Mouse (Mus musculus) kidney, adult 2 months (tissue): ENCODE measurements around the gene Gba2. TPM values are rescaled to one million over a fixed set of nuclear protein-coding genes. Genes with fewer than 3 reads are reported as not detected.
"Not testable (repeated sequence)": the region's sequence is repeated elsewhere in the genome, so short reads cannot be mapped to it uniquely, and the experiment has no call there.

Source experiments
- DNase-seq: peaks from one replicate; pipeline ENCODE4 v3.0.0; 2021
- H3K27ac ChIP-seq: fragments of 200-500 bp; 2 replicates; pipeline ENCODE4 v1.5.1; 2012; ENCODE audit warnings: low read depth, low read length, control low read depth, inconsistent platforms; ENCODE audit not compliant: insufficient read depth
- H3K27me3 ChIP-seq: fragments of 200-500 bp; replicated peaks from 2 replicates; pipeline ENCODE4 v1.6.1; 2012; ENCODE audit warnings: mild to moderate bottlenecking, moderate library complexity, low read length, inconsistent platforms; ENCODE audit not compliant: control insufficient read depth, insufficient read depth
- H3K36me3 ChIP-seq: fragments of 200-500 bp; 2 replicates; pipeline ENCODE4 v1.6.1; 2012; ENCODE audit warnings: mild to moderate bottlenecking, moderate library complexity, low read length, inconsistent platforms; ENCODE audit not compliant: control insufficient read depth, insufficient read depth
- H3K4me1 ChIP-seq: fragments of 200-500 bp; 2 replicates; pipeline ENCODE4 v1.6.1; 2011; ENCODE audit warnings: low read length; ENCODE audit not compliant: control insufficient read depth, insufficient read depth
- H3K4me3 ChIP-seq: fragments of 200-500 bp; 2 replicates; pipeline ENCODE4 v1.5.1; 2011; ENCODE audit warnings: mild to moderate bottlenecking, low read depth, low read length, control low read depth; ENCODE audit not compliant: insufficient read depth
- CTCF ChIP-seq: fragments of 200-500 bp; conservative IDR thresholded peaks from 2 replicates; pipeline ENCODE4 v1.5.1; 2011; ENCODE audit warnings: low read depth, mild to moderate bottlenecking, control low read depth, low read length, moderate library complexity, mixed read lengths; ENCODE audit not compliant: insufficient read depth, insufficient read length
- POLR2A ChIP-seq: fragments of 200-500 bp; IDR thresholded peaks from one replicate; pipeline ENCODE4 v1.6.1; 2011; ENCODE audit warnings: low read depth, low read length, control low read depth
- WGBS: fragments of 180-500 bp; shearing (Covaris S2); methylation state at CpG from one replicate; pipeline ENCODE4 v1.1.7; 2018; 5-methylcytosine and 5-hydroxymethylcytosine counted together
- polyA plus RNA-seq: library from polyadenylated mRNA; depleted of rRNA; stranded (reverse); fragments of >200 nt; gene quantifications from 2 replicates; pipeline ENCODE4 v1.2.3, GENCODE M21; 2012

Gba2 gene
- polyA plus RNA-seq, 1 experiment, result 12.2 TPM

DNA sequence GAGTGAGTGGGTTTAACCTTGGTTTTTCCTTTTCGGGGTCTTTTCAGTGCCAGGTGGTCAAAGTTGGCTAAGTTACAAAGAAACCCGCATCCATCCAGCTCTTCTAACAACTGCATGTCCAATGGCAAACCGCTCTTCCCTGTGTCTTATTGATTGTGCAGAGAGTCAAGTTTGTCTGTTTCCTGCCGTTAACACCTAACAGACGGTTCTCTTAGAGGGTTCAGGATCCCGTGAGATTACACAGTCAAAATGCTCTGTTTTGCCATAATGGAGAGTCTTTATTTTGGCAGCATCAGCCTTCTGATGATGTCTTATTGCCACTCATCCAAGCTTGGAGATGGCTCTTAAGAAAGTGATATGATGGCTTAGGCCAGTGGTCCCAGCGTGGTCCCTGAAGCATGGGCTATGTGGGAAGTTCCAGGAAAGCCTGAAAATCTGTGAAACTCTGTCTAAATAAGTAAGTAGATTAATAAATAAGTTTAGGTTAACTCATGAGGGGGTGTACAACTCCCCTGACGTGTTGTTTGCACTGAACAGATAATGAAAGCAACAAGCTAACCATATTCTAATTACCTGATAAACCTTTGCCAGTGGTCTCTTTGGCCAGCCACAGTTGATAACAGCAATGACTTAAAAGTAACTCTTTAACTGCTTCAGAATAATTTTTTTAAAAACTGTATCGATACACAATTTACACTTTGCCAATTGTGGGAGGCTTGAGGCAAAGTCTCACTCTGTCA is 21.7 kb upstream of the Gba2 start:
- WGBS, result 85% methylated on average over 9 of the region's 9 CpGs
- H3K4me1 ChIP-seq, result no peaks in the 10 kb centered on the region
- no peak overlapping the region for H3K4me3 ChIP-seq
- no peak for DNase-seq
- H3K36me3 ChIP-seq, result no peaks in the 10 kb centered on the region
- no peak overlapping the region for H3K27ac ChIP-seq
- H3K27me3 ChIP-seq, result no peaks in the 10 kb centered on the region
- TF ChIP-seq POLR2A (no peak), CTCF (no peak)

DNA sequence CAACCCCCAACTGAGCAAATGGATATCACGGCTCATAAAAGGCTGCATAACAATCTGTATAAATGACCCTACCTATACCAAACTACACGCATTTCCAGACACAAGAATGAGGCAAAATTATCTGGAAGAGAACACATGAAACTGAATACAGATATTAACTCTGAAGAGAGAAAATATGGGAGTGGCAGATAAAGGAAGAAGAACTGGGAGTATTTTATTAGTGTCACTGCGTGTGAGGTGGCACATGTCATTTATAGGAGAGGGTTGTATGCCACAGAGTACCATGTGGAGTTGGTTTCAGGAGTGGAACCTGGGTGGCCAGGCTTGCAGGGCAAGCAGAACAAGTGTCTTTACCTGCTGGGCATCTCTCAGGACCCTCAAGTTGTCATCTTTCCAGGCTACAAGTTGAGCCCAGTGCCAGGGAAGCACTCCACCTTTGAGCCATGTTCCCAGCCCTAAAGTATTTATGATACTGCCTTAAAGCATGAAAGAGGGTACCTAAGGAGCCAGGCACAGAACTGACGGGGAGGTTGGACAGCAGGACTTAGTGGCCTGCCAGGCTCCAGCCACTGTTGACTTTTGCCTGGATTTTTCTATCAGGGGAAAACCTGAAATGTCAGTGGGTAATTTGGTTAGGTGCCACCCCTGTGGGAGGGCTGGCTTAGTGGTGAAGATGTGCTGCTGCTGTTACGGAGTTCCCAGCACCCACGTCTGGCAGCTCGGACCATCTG is 20.1 kb upstream of the Gba2 start:
- Histone ChIP-seq H3K4me1 (no peaks in the 10 kb centered on the region), H3K27me3 (no peaks in the 10 kb centered on the region), H3K27ac (no peak overlapping the region), H3K4me3 (no peak overlapping the region), H3K36me3 (no peaks in the 10 kb centered on the region)
- TF ChIP-seq CTCF (no peak), POLR2A (no peak)
- DNase-seq, result no peak
- WGBS, result 87% methylated on average over 7 of the region's 7 CpGs

DNA sequence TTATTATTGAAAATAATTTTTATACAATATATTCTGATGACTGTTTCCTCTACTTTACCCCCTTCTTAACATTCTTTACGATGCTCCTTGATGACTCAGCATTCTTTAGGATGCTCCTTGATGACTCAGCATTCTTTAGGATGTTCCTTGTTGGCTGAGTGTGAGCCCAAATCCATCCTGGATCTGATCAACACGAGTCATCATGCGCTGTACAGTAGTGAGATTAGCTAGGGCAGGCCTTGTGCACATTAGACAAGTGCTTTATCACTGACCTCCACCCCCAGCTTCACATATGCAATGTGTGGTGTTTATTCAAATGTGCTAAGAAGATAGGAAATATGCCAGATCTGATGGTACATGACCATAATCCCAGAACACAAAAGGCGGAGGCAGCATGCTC is 19.5 kb upstream of the Gba2 start:
- DNase-seq, result no peak
- no peaks in the 10 kb centered on the region for H3K4me1 ChIP-seq
- 79% methylated on average over 4 of the region's 4 CpGs for WGBS
- H3K27ac ChIP-seq, result no peak overlapping the region
- no peaks in the 10 kb centered on the region for H3K36me3 ChIP-seq
- H3K4me3 ChIP-seq, result no peak overlapping the region
- H3K27me3 ChIP-seq, result no peaks in the 10 kb centered on the region
- TF ChIP-seq CTCF (no peak), POLR2A (no peak)

GRCm38 (mm10) chr4:43596597-43596996 is 17.9 kb upstream of the Gba2 start:
- H3K27ac ChIP-seq, H3K27me3 ChIP-seq, H3K4me1 ChIP-seq, H3K36me3 ChIP-seq, H3K4me3 ChIP-seq, DNase-seq: not testable (repeated sequence)
- WGBS, result 80% methylated on average over 2 of the region's 2 CpGs

DNA sequence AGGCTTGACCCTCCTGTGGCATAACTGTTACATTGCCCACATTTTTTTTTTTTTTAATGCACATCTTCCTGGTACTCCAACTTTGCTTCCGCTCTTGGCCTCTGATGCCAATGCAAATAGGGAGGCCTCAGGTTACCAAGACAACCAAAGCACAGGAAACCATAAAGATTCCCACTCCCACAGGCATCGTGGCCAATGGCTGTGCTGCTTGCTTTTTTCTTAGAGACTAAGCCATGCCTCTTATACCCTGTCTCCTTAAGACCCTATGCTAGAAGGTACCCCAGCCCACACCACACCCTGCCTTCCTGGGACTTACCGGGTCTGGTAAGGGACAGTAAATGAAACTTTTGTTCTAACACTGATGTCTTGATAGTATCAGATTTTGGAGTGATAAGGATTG is 14.8 kb upstream of the Gba2 start:
- Histone ChIP-seq H3K4me1 (no peaks in the 10 kb centered on the region), H3K36me3 (no peaks in the 10 kb centered on the region), H3K27me3 (no peaks in the 10 kb centered on the region), H3K27ac (no peak overlapping the region), H3K4me3 (no peak overlapping the region)
- no peak for DNase-seq
- TF ChIP-seq CTCF (no peak), POLR2A (no peak)
- WGBS, result 55% methylated on average over 3 of the region's 3 CpGs

DNA sequence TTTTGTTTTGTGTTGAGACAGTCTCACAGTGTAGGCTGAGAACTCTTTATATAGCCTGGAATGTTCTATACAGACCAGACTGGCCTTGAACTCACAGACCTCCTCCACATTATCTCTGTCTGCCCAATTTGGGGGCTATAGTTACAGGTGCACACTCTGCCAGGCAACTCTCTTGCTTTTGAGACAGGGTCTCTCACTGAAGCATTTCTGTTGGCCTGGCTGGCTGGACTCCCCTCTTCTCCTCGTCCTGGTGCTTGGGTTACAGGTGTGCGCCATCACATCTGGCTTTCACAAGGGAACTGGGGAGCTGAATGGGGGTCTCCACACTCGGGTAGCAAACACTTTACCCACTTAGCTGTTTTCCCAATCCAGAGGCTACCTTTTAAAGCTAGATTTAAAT is 13.3 kb upstream of the Gba2 start:
- Histone ChIP-seq H3K36me3 (no peaks in the 10 kb centered on the region), H3K27ac (no peak overlapping the region), H3K27me3 (no peaks in the 10 kb centered on the region), H3K4me1 (peaks cover under 1% of the 10 kb centered on the region; the same call in 1 of the 2 replicates), H3K4me3 (no peak overlapping the region)
- TF ChIP-seq CTCF, result no peak
- TF ChIP-seq POLR2A, result no peak
- DNase-seq, result no peak
- WGBS, result 76% methylated on average over 3 of the region's 3 CpGs

GRCm38 (mm10) chr4:43591543-43591942 is 12.9 kb upstream of the Gba2 start:
- Histone ChIP-seq H3K4me3 (no peak overlapping the region), H3K4me1 (peaks cover 5% of the 10 kb centered on the region), H3K27ac (no peak overlapping the region), H3K27me3 (no peaks in the 10 kb centered on the region), H3K36me3 (no peaks in the 10 kb centered on the region)
- 35% methylated on average over 5 of the region's 5 CpGs for WGBS
- TF ChIP-seq CTCF, result no peak
- no peak for TF ChIP-seq POLR2A
- DNase-seq, result peak; percentile 51
